Mouse (Mus musculus): ENCODE measurements around the gene Shisa4. TPM values are rescaled to one million over a fixed set of nuclear protein-coding genes. Genes with fewer than 3 reads are reported as not detected.

Gene Shisa4
- polyA plus RNA-seq, 1 experiment from 2014 or later, result 25.4 TPM

Other genes starting within 250 kb of the Shisa4 start
- 4.4 and 6.1 TPM in 2 replicates for gene Ptpn7, start 242.5 kb downstream of the Shisa4 start, polyA plus RNA-seq (2015; fragmentation: Nextera tagmentation; extraction: Ambion mirVana)
- gene Arl8a, start 228.4 kb downstream of the Shisa4 start, polyA plus RNA-seq (2015; fragmentation: Nextera tagmentation; extraction: Ambion mirVana), result 37.4 and 42.9 TPM in 2 replicates
- gene Gpr37l1, start 207.6 kb downstream of the Shisa4 start, polyA plus RNA-seq (2015; fragmentation: Nextera tagmentation; extraction: Ambion mirVana), result not detected in 2 replicates
- gene Elf3, start 116.7 kb downstream of the Shisa4 start, polyA plus RNA-seq (2015; fragmentation: Nextera tagmentation; extraction: Ambion mirVana), result 32.9 and 35.7 TPM in 2 replicates
- 96.0 and 108 TPM in 2 replicates for gene Rnpep, start 91.2 kb downstream of the Shisa4 start, polyA plus RNA-seq (2015; fragmentation: Nextera tagmentation; extraction: Ambion mirVana)
- 185 and 187 TPM in 2 replicates for gene Timm17a, start 61.5 kb downstream of the Shisa4 start, polyA plus RNA-seq (2015; fragmentation: Nextera tagmentation; extraction: Ambion mirVana)
- gene Lmod1, start 50.4 kb downstream of the Shisa4 start, polyA plus RNA-seq (2015; fragmentation: Nextera tagmentation; extraction: Ambion mirVana), result 3.9 and 4.1 TPM in 2 replicates
- gene Ipo9, start 55.3 kb upstream of the Shisa4 start, polyA plus RNA-seq (2015; fragmentation: Nextera tagmentation; extraction: Ambion mirVana), result 103 and 109 TPM in 2 replicates
- gene Nav1, start 232.1 kb upstream of the Shisa4 start, polyA plus RNA-seq (2015; fragmentation: Nextera tagmentation; extraction: Ambion mirVana), result 10.8 and 11.5 TPM in 2 replicates